In the genomic region with DNA sequence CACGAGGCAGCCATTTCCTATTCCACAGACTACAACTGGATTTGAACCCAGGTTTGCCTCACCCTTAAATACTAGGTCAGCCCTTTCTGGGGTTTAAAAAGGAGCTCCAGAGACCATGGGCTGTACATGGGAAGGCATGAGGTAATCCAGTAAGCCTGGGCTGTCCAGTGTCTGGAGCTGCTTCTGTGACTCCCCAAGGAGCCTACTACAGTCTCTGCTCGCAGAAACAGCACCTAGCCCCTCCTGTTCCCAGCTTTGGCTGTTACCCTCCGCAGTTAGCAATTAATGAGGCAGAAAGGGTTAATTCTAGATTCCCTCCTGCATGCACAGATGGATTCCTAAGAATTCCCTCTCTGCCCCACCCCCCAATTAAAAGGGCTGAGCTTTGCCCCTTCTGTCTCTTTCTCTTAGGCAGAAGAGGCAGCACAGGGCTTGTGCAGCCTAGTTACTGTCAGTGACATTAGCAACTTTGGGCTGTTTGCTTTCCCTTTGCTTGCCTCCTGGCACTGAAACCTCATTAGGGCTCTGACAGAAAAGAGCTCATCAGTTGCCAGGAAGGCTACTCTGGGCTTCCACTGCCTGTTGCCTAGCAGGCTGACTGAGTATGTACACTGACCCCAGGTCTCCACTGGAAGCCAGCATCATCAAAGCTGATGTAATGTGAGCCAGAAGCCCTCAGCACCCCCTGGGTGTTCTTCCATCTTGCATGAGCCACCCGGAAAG, we compare ENCODE assay signal across 10 mouse cellular contexts. TPM values are rescaled to one million over a fixed set of nuclear protein-coding genes. Genes with fewer than 3 reads are reported as not detected.
DNase-seq lines count a peak whose midpoint lies in the region; ATAC-seq and TF ChIP-seq lines count a peak whose summit lies in the region.
"Had no signal": no experiment of that assay in that cellular context is flagged by ENCODE, and none has a peak within 500 bp of the region (broad histone marks: within the 10 kb centered on the region; RNA-seq: fewer than 3 reads in every experiment).

Gene 5530401A14Rik (plus strand): TSS at position 424 of the 723 bp plus-strand sequence.

- ATAC-seq in lung, embryonic 16.5 days (ENCODE audit: low read depth): 0 out of 2 replicates have a peak, but pooled peaks have one; percentile 45
- ATAC-seq in forebrain, embryonic 14.5 days: peak; percentile 91
- no peak for ATAC-seq in intestine, postnatal 0 days

- H3K27ac ChIP-seq in lung, embryonic 16.5 days (ENCODE audit: low read length): no peak within 1 kb of the TSS
- H3K27ac ChIP-seq in forebrain, embryonic 14.5 days (ENCODE audit: low read depth, low read length): peak within 1 kb of the TSS; percentile 44; the same call in 1 of the 2 replicates
- no peak within 1 kb of the TSS for H3K27ac ChIP-seq in intestine, postnatal 0 days (ENCODE audit: low read depth, low read length)
- H3K27ac ChIP-seq: liver, embryonic 14.5 days had no signal

- no peak for DNase-seq in lung, postnatal 14 days
- peak; percentile 92 for DNase-seq in forebrain, embryonic 14.5 days (ENCODE audit: low spot score)
- DNase-seq in left cerebral cortex, postnatal 10 days (ENCODE audit: extremely low spot score in 1 of 2, low spot score in 2 of 2): peak; percentile 27 to 42
- peak; percentile 91 for DNase-seq in retina, postnatal 1 day
- no peak for DNase-seq in heart, adult 8-10 months (ENCODE audit: low spot score)
- no peak for DNase-seq in lung, postnatal 36 days

- H3K4me3 ChIP-seq in lung, embryonic 16.5 days (ENCODE audit: low read length): no peak within 1 kb of the TSS
- H3K4me3 ChIP-seq in forebrain, embryonic 14.5 days (ENCODE audit: low read depth, low read length): no peak within 1 kb of the TSS
- no peak within 1 kb of the TSS for H3K4me3 ChIP-seq in intestine, postnatal 0 days (ENCODE audit: low read depth, low read length)

- TF ChIP-seq CTCF in intestine, postnatal 0 days (IDR thresholded peaks at IDR 0.05; ENCODE audit: low read depth): no peak

- 36% methylated on average over 4 of the region's 4 CpGs for WGBS in lung, embryonic 16.5 days
- 17% methylated on average over 4 of the region's 4 CpGs for WGBS in forebrain, embryonic 14.5 days
- WGBS in intestine, postnatal 0 days: 28% methylated on average over 4 of the region's 4 CpGs

- H3K4me2 ChIP-seq in lung, embryonic 16.5 days (ENCODE audit: low read depth, low read length): no peak within 1 kb of the TSS
- no peak within 1 kb of the TSS for H3K4me2 ChIP-seq in forebrain, embryonic 14.5 days (ENCODE audit: low read length)
- no peak within 1 kb of the TSS for H3K4me2 ChIP-seq in intestine, postnatal 0 days (replicated peaks; ENCODE audit: low read depth)

- H3K27me3 ChIP-seq in lung, embryonic 16.5 days (ENCODE audit: control insufficient read depth, insufficient read depth, low read depth, low read length): no peaks in the 10 kb centered on the region
- no peaks in the 10 kb centered on the region for H3K27me3 ChIP-seq in forebrain, embryonic 14.5 days (replicated peaks; ENCODE audit: control insufficient read depth, insufficient read depth, low read length)
- H3K27me3 ChIP-seq in intestine, postnatal 0 days (replicated peaks; ENCODE audit: control insufficient read depth, insufficient read depth, low read length): no peaks in the 10 kb centered on the region

- no peak within 1 kb of the TSS for H3K9ac ChIP-seq in lung, embryonic 16.5 days (ENCODE audit: low read length)
- H3K9ac ChIP-seq in forebrain, embryonic 14.5 days (ENCODE audit: low read length): no peak within 1 kb of the TSS
- H3K9ac ChIP-seq in intestine, postnatal 0 days (ENCODE audit: low read depth, low read length): no peak within 1 kb of the TSS
- H3K9ac ChIP-seq: liver, embryonic 14.5 days had no signal

- intact Hi-C loops in left cerebral cortex, postnatal 10 days (cut with DNase I): no loop called here

- H3K4me1 ChIP-seq in lung, embryonic 16.5 days (replicated peaks; ENCODE audit: control insufficient read depth, insufficient read depth, low read length): no peaks in the 10 kb centered on the region
- peaks cover 16% of the 10 kb centered on the region for H3K4me1 ChIP-seq in forebrain, embryonic 14.5 days (ENCODE audit: control insufficient read depth, insufficient read depth, low read length)
- no peaks in the 10 kb centered on the region for H3K4me1 ChIP-seq in intestine, postnatal 0 days (replicated peaks; ENCODE audit: control insufficient read depth, insufficient read depth, low read length)

- no peaks in the 10 kb centered on the region for H3K36me3 ChIP-seq in lung, embryonic 16.5 days (ENCODE audit: control insufficient read depth, insufficient read depth, low read length)
- no peaks in the 10 kb centered on the region for H3K36me3 ChIP-seq in forebrain, embryonic 14.5 days (ENCODE audit: control insufficient read depth, insufficient read depth, low read length)
- no peaks in the 10 kb centered on the region for H3K36me3 ChIP-seq in intestine, postnatal 0 days (ENCODE audit: control insufficient read depth, insufficient read depth)

- no peaks in the 10 kb centered on the region for H3K9me3 ChIP-seq in lung, embryonic 16.5 days (ENCODE audit: control insufficient read depth, low read length)
- H3K9me3 ChIP-seq in forebrain, embryonic 14.5 days (replicated peaks; ENCODE audit: control insufficient read depth, low read length): no peaks in the 10 kb centered on the region
- no peaks in the 10 kb centered on the region for H3K9me3 ChIP-seq in intestine, postnatal 0 days (ENCODE audit: control insufficient read depth)

RNA-seq across cellular contexts. Expression of gene 5530401A14Rik, which starts in this region (rescaled TPM):
- not detected in 2 replicates for polyA plus RNA-seq in lung, embryonic 16.5 days (2015; fragmentation: Nextera tagmentation; extraction: Ambion mirVana)
- 0.08 and 0.17 TPM in 2 replicates for polyA plus RNA-seq in forebrain, embryonic 14.5 days (2014; fragmentation: Nextera tagmentation; extraction: Ambion mirVana)
- total RNA-seq in left cerebral cortex, postnatal 10 days (2021): under 1 TPM in 1 of 2 experiments, not detected in 1; 0.12 TPM
- 0.04 and 0.05 TPM in 2 replicates for polyA plus RNA-seq in intestine, postnatal 0 days (2015; fragmentation: Nextera tagmentation; extraction: Ambion mirVana)
- total RNA-seq in heart, adult 8-10 months (2022): under 1 TPM in 2 of 4 experiments, not detected in 2; 0.17 to 0.19 TPM
- total RNA-seq: MEL had no signal
- polyA plus RNA-seq: liver, embryonic 14.5 days had no signal

Comparison
In these comparisons a context has a peak if more than half of its experiments do, and no peak if none do; other contexts are left out.
1. Peak in ATAC-seq in lung, embryonic 16.5 days; RNA of the gene not detected or under 1 TPM.
2. Peak in DNase-seq, ATAC-seq and H3K27ac ChIP-seq in forebrain, embryonic 14.5 days; RNA of the gene not detected or under 1 TPM.
3. Peak in DNase-seq in left cerebral cortex, postnatal 10 days; RNA of the gene not detected or under 1 TPM.